Mouse (Mus musculus): Measurements from ENCODE around the gene Eva1c.

Eva1c gene

GRCm38 (mm10) chr16:90826041-90826440 lies 478 bp upstream of the Eva1c start:
- no peak for DNase-seq (ENCODE audit: low read depth, low spot score)

GRCm38 (mm10) chr16:90827498-90827897 lies 979 bp downstream of the Eva1c start:
- no peak for DNase-seq (ENCODE audit: low read depth, low spot score)

- no peak for DNase-seq (ENCODE audit: low read depth, low spot score)
Observed at GRCm38 (mm10) chr16:90829136-90829535, 2.6 kb downstream of the Eva1c start.

- no peak for DNase-seq (ENCODE audit: low read depth, low spot score)
Observed at GRCm38 (mm10) chr16:90829894-90830685, 3.6 kb downstream of the Eva1c start.

GRCm38 (mm10) chr16:90830686-90831439 lies 4.3 kb downstream of the Eva1c start:
- DNase-seq (ENCODE audit: low read depth, low spot score): no peak

- DNase-seq (ENCODE audit: low read depth, low spot score): no peak
Observed at GRCm38 (mm10) chr16:90831676-90832075, 5.2 kb downstream of the Eva1c start.

GRCm38 (mm10) chr16:90832495-90832894 lies 6.0 kb downstream of the Eva1c start:
- no peak for DNase-seq (ENCODE audit: low read depth, low spot score)

- no peak for DNase-seq (ENCODE audit: low read depth, low spot score)
Observed at GRCm38 (mm10) chr16:90833041-90833791, 6.7 kb downstream of the Eva1c start.

- DNase-seq (ENCODE audit: low read depth, low spot score): no peak
Observed at GRCm38 (mm10) chr16:90837431-90837830, 10.9 kb downstream of the Eva1c start.

GRCm38 (mm10) chr16:90842164-90842563 lies 15.6 kb downstream of the Eva1c start:
- no peak for DNase-seq (ENCODE audit: low read depth, low spot score)

- no peak for DNase-seq (ENCODE audit: low read depth, low spot score)
Observed at GRCm38 (mm10) chr16:90845038-90845437, 18.5 kb downstream of the Eva1c start.

- no peak for DNase-seq (ENCODE audit: low read depth, low spot score)
Observed at GRCm38 (mm10) chr16:90845591-90845990, 19.1 kb downstream of the Eva1c start.

- DNase-seq (ENCODE audit: low read depth, low spot score): no peak
Observed at GRCm38 (mm10) chr16:90848697-90849096, 22.2 kb downstream of the Eva1c start.

GRCm38 (mm10) chr16:90849262-90849661 lies 22.7 kb downstream of the Eva1c start:
- DNase-seq (ENCODE audit: low read depth, low spot score): no peak

GRCm38 (mm10) chr16:90850881-90851280 lies 24.4 kb downstream of the Eva1c start:
- no peak for DNase-seq (ENCODE audit: low read depth, low spot score)

- no peak for DNase-seq (ENCODE audit: low read depth, low spot score)
Observed at GRCm38 (mm10) chr16:90851621-90852334, 25.3 kb downstream of the Eva1c start.

GRCm38 (mm10) chr16:90856552-90857200 lies 30.2 kb downstream of the Eva1c start:
- DNase-seq (ENCODE audit: low read depth, low spot score): no peak

GRCm38 (mm10) chr16:90858206-90858605 lies 31.7 kb downstream of the Eva1c start:
- DNase-seq (ENCODE audit: low read depth, low spot score): no peak

- no peak for DNase-seq (ENCODE audit: low read depth, low spot score)
Observed at GRCm38 (mm10) chr16:90863036-90863435, 36.5 kb downstream of the Eva1c start.

GRCm38 (mm10) chr16:90863468-90864046 lies 37.0 kb downstream of the Eva1c start:
- no peak for DNase-seq (ENCODE audit: low read depth, low spot score)

GRCm38 (mm10) chr16:90864693-90865092 lies 38.2 kb downstream of the Eva1c start:
- DNase-seq (ENCODE audit: low read depth, low spot score): no peak

Data from brain, embryonic 18.5 days (tissue).